Mouse (Mus musculus) frontal cortex, postnatal 14 days (tissue): ENCODE data around the gene 1700037H04Rik.
"Not testable (repeated sequence)": the region's sequence is repeated elsewhere in the genome, so short reads cannot be mapped to it uniquely, and the experiment has no call there.

Experiments used
- DNase-seq, 2 experiments: peaks; one replicate each; pipeline ENCODE4 v3.0.0; 2022; ENCODE audit warnings: low spot score in 2 of 2

Gene 1700037H04Rik

DNA sequence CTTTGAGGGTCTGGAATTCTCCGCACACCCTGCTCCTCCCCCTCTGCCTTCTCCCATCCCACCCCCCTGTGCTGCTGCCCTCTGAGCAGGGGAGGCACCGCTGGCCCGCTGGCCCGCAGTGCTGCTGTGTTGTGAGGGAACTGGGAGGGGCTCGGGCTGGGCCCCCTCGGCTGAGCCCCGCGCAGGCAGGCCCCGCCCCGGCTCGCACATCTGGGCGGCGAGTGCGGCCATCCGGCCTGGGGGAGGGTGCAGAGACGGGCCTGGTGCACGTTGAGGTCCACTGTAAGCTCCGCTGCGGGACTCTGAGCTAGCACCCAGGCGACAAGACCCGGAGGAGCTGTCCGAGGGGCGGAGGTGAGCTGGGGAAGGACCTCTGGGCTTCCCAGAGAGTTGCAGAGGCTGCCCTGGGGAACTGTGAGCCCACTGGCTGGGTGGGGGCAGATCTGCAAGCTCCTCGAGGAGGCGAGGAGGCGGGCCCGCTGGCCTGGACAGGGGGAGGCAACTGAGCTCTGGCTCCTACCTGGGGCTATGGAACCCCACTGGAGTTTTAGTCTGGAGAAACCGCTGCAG lies 32.6 kb downstream of the 1700037H04Rik start, which contains the start of gene Hspa12b:
Gene Hspa12b, plus strand, starts transcription at position 120 of the 570 bp plus-strand sequence.
- DNase-seq = no peak

DNA sequence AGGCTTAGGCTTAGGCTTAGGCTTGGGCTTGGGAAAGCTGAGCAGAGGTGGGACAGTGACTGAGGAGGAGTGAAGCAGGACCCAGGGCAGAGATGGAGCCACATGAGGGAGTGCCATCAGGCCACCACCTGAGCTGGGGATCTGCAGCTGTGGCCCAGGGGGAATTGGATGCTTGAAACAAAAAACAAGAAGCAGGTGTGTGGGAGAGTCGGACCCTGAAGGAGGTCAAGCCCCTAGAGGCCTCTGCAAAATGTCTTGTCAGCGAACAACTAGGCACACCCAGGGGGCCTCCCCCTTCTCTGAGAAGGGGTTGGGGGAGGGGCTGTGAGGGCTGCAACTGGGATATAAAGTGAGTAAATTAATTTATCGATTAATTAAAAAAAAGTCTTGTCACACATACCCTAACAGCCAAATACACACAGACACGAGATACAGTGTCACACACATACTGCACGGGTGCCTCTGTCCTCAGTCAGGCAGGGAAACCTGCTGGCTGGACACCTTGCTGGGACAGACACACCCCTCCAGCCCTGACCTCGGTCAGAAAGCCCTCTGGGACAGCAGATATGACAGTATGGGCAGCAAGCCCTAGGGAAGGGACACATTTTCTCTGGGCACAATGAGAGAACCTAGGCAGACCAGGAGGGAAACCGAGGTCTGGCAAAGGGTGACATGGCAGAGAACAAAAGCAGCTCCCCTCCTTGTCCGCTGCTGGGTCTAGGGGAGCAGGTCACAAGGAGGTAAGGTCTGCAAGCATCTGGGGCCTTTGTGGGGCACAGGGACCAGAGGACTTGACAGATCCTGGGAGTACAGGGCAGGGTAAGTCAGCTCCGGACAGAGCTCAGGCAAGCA lies 33.7 kb downstream of the 1700037H04Rik start:
- no peak for DNase-seq

DNA sequence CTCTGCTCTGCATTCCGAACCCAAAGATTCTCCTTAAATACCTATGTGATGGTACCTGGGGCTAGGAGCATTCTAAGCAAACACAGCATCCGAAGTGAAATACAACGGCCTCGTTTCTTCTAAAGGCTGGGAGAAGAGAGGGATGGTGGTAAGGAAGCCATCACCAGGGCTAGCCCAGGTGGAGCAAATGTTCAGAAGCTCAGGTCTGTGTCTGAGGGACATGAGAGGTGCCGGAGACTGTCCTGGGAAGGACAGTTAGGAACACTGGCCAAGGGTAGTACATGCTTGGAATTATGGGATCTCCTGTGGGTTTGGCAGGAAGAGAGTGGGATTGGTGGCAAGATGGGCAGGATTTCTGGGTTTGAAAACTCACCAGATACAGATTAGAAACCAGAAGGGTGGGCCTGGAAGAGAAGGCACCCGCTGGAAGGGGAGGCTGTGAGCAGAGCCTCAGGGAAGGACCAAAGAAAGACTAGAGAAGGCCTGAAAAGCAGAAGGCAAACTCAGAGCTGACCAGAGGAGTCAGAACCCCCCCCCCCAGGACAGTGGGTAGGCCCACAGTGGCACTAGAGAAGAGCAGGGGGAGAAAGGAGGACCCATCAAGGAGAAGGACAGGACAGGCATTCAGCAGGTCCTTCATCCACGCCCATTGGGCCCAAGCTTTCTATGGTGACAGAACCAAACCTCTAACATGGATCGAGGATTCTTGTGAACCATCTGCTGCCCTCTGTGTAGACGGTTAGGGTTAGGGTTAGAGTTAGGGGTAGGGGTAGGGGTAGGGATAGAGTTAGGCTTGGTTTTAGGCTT lies 34.5 kb downstream of the 1700037H04Rik start:
- no peak for DNase-seq

DNA sequence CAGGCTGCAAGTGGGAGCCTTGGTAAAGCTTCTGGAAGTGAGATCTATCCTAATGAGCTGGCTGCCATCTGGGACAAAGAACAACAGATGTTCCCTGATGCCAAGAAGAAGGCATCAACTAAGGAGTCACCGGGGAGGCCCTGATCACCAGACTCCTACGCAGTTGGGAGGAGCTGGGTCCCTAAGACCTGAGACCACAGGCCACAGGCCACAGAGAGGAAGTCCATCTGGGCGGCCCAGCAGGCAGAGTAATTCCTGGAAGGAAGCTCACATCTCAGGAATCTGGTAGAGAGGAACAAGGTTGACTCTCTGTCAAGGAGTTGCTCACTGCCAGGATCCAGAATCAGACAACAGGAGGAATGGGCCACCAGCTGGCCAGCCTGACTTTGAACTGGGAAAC lies 35.7 kb downstream of the 1700037H04Rik start:
- DNase-seq = no peak

DNA sequence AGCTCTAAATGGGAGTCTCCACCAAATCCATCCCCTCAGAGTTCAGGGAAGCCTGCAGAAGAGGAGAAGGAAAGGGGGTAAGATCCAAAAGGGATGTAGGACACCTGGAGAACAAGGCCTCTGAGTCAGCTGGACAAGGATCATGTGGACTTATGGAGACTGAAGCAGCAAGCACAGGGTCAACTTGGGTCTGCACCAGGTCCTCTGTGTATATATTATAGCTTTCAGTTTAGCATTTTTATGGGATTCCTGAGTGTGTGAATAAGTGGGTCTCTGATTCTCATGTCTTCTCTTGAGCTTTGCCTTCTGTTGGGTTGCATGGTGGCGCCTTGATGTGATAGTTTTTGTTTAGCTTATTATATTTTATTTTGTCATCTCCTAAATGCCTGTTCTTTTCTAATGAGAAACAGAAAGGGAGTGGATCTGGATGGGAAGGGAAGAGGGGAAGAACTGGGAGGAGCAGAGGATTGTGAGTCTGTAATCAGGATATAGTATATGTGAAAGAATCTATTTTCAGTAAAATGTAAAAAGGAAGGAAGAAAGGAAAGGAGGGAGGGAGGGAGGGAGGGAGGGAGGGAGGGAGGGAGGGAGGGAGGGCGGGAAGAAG lies 40.8 kb downstream of the 1700037H04Rik start:
- no peak for DNase-seq

DNA sequence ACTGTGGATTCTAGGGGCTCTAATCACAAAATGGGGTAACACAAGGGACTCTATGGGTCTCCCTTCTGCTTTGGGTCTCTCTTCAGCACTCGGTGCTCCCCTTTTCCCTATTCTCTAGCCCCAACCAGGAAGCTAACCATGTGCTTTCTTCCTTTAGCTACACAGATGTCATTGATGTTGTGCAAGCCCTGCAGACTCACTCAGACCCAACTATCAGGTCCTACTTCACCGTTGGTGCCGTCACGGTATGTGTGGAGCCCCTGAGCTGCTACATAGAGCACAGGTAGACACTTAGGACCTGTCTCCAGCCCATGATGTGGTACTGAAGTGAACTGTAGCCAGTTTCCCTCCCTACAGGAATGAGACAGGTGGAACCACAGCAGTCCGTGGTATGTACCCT lies 53.9 kb downstream of the 1700037H04Rik start:
- no peak for DNase-seq

DNA sequence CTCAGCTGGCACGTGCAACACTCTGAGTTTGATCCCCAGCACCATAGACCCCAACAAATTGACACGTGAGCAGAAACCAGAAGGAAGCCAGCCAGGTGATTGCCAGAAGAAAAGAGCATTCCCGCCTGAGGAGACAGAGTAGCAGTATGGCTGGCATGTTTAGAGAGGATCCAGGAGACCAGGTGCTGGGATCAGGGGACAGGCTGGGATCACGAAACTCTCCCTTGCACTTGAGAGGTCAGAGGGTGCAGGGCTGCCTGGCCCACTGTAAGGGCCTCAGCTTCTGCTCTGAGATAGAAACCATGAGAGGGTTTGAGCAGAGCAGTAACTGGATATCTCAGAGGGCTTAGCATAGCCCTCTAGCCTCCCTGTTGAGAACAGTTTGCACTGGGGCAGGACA lies 54.8 kb downstream of the 1700037H04Rik start:
- DNase-seq = not testable (repeated sequence)

DNA sequence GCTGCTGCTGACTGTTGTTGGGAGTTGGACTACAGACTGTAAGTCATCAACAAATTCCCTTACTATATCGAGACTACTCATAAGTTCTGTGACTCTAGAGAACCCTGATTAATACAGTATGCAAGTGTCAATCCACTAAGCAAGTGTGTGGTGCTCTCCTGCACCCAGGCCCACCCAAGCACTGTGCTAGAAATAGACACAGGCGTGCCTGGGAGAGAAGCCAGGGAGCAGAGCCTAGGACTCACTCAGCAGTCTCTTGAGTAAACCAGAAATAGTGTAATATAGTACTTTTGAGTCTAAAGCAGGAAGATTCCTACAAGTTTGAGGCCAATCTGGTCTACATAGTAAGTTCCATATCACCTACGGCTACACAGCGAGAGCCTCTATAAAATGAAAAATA lies 55.9 kb downstream of the 1700037H04Rik start:
- no peak for DNase-seq

DNA sequence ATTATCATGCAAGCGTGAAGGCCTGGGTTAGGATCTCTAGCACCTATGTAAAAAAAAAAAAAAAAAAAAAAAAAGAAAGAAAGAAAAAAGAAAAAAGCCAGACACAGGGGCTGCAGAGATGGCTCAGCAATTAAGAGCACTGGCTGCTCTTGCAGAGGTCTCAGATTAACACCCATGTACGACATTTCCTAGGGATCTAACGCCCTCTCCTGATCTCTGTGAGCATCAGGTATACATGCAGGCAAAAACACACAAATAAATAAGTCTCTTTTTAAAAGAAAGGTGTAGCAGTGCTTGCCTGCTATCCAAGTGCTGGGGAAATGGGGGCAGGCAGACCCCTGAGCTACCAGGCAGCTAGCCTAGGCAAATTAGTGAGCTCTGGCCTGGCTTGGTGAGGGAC lies 58.4 kb downstream of the 1700037H04Rik start:
- DNase-seq = no peak

DNA sequence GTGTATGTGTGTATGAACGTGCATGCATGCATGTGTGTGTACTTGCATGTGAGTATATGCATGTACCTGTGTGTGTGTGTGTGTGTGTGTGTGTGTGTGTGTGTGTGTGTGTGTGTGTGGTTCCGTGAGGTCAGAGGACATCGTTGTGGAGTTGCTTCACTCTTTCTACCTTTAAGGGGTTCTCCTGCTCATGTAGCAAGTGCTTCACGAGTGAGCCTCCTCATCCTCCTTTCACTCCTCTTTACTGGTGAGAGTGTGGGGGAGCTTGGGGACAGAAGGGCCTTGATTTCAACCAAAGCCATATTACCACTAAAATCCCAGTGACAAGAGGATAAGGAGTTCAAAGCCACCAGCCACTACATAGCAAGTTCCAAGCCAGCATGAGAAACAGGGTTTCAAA lies 62.8 kb downstream of the 1700037H04Rik start:
- DNase-seq = no peak
